Mouse (Mus musculus): ENCODE results near the gene A730061H03Rik.

Gene A730061H03Rik

DNA sequence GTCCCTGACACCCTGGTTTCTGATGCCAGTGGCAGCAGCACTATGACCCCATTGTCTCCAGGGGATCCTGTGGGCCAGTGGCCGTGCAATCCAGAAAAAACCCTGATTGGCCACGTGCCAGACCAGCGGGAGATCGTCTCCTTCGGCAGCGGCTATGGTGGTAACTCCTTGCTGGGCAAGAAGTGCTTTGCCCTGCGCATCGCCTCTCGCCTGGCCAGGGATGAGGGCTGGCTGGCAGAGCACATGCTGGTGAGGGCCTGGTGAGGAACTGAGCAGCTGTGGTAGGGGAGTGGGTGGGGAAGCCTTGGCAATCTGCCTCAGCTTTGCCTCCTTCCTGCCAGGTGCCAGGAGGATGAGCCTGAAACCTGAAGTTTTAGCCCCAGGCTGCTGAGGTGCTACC is 15.9 kb downstream of the A730061H03Rik start:
- no peak for DNase-seq

DNA sequence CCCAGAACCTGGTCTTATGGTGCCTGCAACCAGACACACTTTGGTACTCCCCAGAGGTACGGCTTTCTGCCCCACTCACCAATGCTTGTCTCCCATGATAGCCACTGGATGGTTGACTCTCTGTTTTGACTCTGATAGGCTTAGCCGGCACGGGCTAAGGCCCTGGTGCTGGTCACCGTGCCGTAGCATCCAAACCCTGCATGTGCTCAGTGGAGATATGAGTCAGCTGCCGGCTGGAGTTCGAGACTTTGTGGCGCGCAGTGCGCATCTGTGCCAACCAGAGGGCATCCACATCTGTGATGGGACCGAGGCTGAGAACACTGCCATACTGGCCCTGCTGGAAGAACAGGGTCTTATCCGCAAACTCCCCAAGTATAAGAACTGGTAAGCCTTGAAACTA is 17.9 kb downstream of the A730061H03Rik start:
- DNase-seq, result no peak

DNA sequence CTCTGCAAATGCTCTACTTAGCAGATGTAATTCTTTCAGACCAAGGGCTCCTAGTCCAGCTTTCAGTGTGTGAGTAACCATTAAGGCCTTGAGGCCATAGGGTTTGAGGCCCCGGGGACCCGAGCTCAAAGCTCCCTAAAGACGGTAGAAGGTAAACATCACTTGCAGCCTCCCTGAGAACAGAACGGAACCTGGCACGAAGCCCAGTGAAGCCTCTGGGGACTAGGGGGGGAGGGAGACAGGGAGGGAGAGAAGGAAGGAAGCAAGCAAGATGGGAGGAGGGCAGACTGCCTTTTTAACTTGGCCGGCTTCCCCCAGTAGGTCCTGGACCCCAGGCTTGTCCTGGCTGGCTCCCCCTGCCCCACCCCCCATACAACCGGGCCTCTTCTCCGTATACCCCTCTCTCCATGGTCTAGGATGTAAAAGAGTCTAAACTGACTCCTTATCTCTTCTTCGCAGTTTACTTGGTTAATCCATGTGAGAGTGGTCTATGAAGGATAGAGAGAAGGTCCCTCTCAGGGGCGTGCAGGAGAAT is 19.4 kb downstream of the A730061H03Rik start:
- peak; percentile 57 for DNase-seq

DNA sequence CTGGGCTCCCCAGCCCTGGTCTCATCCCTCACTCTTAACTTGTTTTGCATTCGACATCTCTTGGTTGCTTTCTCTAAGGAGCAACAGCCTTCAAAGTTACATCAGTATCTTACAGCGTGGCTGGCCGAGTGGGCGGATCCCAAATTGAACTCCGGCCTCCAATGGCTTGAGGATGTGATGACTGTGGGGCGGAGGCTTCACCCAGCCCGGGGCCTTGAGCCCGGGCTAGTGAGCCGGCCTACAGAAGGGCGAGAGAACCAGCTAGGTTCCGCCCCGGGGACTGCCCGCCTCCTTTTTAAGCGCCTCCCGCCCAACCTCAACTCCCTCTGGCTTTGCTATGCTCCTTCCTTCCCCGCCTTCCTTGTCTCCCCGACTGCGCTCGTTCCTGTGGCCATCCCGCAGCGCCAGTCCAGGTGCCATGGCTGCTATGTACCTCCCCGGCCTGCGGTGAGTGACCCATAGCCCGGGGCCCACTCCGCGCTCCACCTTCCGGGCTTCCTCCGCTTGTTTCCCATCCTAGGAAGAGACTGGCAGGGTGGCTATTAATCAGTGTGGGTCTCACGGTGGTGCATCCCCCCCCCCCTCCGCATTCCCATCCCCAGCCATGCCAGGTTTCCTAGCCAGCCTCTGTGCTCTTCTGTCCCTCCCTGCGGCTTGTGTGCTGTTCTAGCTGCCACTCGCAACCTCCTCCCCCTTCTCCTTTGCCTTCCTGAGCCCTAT is 20.0 kb downstream of the A730061H03Rik start, which contains the start of gene Pck2:
TSS of gene Pck2 (plus strand) at position 200 of the 720 bp plus-strand sequence.
- DNase-seq, result peak; percentile 92

DNA sequence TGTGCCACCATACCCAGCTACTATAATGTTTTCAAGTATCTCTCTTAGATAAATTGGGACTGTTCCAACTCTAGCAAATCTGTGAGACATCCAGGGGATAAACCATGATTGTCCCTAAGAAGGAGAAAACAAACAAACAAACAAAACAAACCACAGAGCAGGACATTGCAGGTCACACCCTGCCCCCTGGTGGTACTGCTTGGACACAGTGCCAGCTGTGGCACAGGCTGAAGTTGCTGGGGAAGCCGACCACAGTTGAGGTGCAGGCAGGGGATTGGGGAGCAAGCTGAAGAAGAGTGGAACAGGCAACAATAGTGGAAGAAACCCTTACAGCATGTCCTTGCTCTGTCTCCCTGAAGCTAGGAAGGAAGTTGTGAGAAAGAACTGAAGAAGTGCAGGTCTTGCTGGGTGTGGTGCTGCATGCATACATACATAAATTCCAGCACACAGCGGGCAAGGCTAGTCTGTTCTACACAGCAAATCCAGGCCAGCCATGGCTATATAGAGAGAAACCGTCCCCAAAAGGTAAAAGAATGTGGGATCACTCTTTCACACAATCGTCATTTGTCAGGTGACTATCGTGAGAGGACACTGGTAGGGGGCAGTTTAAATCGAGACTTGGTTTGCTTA is 24.0 kb downstream of the A730061H03Rik start:
- DNase-seq, result peak; percentile 20

DNA sequence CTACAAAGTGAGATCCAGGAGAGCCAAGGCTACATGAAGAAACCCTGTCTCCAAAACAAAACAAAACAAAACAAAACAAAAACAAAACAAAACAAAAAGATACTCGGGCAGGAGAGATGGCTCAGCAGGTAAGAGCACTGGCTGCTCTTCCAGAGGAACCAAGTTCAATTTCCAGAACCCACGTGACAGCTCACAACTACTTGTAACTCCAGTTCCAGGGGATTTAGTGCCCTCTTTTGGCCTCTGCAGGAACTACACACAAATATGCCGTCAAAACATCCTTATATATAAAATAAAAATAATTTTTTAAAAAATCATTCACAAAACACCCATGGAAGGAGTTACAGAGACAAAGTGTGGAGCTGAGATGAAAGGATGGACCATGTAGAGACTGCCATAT is 32.3 kb downstream of the A730061H03Rik start:
- peak; percentile 30 for DNase-seq

DNA sequence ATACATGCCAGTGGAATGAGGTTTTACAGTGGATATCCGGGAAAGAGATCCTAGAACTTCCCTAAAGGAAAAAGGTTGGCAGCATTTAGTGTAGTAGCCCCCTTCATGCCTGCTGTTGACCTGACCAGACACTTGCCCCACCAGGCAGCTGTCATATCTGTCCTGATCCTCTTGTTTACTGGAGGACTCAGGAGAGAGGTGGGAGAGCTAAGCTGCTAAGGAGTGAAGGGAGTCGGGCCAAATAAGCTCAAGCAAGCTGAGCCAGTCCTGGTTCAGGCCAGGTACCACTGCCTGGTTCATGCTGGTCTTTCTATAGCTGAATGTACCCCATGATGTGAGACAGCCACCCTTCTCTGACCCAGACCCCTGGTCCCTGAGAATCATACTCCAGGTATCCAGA is 33.5 kb downstream of the A730061H03Rik start:
- DNase-seq, result no peak

DNA sequence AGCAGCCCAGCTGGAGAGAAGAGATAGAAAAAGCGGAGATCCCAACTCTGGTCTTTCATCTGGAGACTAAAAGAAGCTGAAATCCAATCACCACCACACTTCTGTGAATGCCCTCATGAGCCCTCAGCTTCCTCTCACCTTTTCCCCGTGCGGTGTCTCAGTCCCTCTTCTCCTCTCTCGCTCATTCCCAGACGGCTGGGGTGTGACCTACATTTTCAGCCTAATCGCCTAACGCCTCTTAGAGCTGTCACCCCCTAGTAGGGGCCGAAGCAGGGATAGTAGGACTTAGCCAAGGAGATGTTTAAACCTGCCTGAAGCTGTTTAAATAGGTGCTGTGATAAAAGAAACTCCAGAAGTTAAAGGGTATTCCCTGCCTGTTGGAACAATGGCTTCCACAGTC is 35.4 kb downstream of the A730061H03Rik start, which contains the start of gene Nrl:
TSS of gene Nrl (minus strand) at position 197 of the 400 bp plus-strand sequence.
- DNase-seq, result no peak

DNA sequence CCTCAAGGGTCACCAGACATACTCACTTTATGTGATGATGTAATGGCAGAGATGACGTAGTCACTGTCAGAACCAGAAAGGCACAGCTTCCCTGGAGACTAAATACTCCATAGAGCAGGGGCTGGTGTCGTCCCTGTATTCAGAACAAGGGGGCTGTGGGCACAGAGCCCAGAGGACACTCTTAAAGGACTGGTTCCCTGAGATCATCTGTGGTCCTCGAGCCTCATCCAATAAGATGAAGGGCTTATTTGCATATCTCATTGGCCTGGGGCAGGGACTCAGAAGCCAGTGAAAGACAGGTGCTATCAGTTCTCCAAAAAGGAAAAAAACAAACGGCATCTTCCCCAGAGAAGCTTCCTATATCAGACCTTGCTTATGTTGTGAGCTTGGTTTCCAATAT is 36.1 kb downstream of the A730061H03Rik start:
- no peak for DNase-seq

DNA sequence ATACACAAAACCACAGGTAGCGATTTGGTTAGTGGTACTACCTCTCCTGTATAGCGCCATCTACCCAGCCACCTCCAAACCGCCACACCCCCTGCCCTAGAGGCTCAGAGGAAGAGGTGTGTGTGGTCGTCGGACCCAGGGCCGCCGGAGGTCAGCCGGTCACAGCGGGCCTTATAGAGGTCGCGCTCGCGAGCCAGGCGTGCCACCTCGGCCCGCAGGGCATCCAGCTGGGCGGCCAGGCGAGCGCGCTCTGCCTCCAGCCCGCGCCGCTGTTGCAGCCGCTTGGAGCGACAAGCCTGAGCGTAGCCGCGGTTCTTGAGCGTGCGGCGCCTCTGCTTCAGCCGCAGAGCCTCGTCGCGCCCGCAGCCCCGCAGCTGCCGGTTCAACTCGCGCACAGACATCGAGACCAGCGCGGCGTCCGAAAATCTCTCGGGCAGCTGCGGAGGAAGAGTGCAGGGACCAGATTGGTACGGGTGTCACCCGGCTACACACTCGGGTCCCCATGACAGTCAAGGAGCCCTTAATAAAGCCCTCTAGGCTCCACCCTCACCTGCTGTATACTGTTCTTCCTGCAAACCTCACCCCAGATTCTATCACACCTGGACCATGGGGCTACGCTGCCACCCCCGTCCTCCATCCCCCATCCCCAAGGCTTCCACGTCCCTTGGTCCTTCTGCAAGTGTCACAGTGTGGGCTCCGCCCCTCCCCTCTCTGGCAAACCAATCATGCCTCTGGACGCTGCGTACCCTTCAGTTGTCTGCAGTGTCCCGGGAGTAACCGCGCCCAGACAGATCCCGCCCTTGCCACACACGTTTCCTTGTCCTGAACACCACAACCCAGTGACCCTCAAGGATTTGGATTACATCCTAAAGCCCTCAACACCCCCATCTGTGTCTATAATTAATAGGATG is 39.5 kb downstream of the A730061H03Rik start:
- no peak for DNase-seq

DNA sequence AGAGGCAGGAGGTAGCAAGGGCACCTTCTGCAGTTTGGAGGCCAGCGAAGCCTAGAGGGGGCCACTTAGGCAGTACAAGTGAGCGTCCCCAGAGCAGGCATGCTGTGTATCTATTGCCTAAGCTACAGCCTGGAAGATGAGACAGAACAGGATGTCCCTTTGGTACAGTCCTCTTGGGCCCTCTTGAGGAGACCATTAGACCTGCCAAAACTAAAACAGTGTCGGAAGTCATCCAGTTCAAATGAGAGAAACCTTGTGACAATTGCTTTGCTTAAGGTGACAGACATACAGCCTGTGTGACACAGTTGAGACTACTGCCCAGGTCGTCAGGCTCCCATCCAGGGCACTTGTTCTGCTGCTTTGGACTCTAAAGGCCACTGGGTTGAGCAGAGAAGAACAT is 40.6 kb downstream of the A730061H03Rik start:
- no peak for DNase-seq

DNA sequence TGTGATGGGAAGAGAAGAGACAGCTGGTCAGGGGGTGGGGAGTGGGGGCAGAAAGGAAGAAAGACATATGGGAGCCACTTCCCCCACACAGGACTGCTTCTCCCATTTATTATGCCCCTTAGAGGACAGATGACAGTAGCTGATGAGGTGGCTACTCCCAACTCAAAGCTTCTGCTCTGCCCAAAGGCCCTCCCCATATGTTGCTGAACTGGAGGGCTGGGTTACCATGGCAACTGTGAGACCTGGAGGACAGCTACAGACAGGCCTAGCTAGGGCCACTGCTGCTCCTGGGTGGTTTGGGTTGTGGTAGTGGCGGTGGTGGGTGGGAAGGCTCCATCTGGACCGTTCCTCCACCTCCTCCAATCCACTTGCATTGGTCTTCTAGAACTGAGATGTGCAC is 41.3 kb downstream of the A730061H03Rik start:
- DNase-seq, result no peak

DNA sequence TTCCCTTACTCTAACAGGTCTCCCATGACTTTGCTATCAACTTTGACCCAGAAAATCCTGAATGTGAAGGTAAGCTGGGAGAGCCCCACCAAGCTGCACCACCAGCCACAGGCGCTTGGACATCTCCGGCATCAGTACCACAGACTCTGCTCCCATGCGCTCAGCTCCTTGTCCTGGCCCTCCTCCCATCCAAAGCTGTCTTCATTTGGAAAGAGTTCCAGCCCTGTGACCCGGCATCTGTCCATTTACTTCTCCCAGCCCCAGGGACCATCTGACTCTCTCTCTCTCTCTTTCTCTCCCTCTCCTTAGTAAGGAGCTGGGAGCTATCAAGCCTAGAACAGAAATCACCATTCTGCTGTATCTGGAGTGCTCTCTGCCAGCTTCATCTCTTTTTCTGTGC is 44.4 kb downstream of the A730061H03Rik start:
- no peak for DNase-seq

DNA sequence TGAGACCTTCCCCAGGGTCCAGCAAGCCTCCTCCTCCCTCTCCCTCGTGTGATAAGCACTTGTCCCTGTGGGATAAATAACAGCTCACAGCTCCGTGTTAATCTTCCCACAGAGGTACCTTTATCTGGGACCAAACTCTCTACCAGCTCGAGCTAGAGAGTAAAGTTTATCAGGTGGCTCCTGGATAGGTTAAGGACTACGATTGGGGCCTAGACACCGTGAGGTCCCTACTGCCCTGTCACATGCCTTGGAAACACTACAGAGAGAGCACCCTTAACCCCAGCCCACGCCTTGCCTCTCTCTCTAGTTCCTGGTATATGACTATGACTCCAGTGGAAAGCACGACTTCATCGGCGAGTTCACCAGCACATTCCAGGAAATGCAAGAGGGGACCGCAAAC is 46.3 kb downstream of the A730061H03Rik start:
- no peak for DNase-seq

DNA sequence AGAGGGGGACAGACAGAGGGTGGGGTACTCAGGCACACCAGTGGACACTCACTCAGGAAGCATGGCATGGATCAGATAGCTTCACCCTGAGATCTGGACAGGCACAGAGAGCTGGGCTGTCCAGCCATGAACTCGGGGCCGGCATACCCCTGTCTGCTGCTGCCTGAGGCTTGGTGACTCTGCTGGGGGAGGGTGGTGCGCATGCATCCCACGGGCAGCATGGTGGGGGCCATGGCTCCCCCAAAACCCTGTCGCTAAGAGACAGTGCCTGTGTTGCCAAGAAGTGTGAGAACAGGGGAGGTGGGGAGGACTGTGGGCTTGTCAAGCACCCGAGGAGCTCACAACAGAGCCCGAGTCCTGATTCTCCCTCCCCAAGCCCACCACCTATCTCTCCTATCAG is 49.2 kb downstream of the A730061H03Rik start:
- no peak for DNase-seq

DNA sequence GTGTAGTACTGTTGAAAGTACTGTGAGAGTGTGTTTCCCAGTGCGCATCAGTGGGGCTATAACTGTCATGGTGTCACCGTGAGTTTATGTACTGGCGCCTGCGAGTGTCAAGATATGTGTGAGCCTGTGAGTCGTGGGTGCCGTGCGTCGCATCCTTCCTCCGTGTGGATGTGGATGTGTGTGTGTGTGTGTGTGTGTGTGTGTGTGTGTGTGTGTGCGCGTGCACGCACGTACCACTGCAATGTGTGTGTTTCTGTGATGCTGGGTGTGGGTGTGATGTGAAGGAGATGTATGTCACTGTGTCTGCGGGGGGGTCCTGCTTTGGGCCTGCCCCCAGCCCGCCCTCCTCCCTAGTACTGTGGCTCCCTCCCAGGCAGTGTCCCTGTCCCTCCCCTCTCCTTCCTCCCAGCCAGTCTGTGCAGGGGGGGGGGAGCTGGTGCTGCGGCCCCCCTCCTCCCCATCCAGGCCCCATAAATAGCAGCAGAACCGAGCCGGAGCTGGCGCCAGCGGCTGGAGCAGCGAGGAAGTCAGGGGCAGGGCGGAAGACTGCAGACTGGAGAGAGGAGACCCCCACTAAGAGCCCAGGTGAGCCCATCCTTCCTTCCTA is 50.0 kb downstream of the A730061H03Rik start, which contains the start of gene Cpne6:
TSS of gene Cpne6 (plus strand) at position 321 of the 607 bp plus-strand sequence.
- DNase-seq, result no peak
